Mouse (Mus musculus) liver, embryonic 13.5 days (tissue): ENCODE data around the gene Ywhae. TPM values are rescaled to one million over a fixed set of nuclear protein-coding genes. Genes with fewer than 3 reads are reported as not detected.
"Not testable (repeated sequence)": the region's sequence is repeated elsewhere in the genome, so short reads cannot be mapped to it uniquely, and the experiment has no call there.

Experiments
- ATAC-seq: fragments of 200-750 bp; cut with Nextera tagmentation; 2 replicates; pipeline ENCODE4 v1.8.0; 2017; ENCODE audit warnings: low read depth, mild to moderate bottlenecking, moderate number of reproducible peaks, moderate library complexity
- DNase-seq: peaks from one replicate; pipeline ENCODE4 v3.0.0; 2022
- H3K27ac ChIP-seq: fragments of 300-500 bp; sonication (generic); 2 replicates; pipeline ENCODE4 v1.5.1; 2015; ENCODE audit warnings: moderate library complexity, mild to moderate bottlenecking, inconsistent platforms
- H3K27me3 ChIP-seq: fragments of 300-500 bp; sonication (generic); 2 replicates; pipeline ENCODE4 v1.6.1; 2015; ENCODE audit warnings: mild to moderate bottlenecking, inconsistent platforms
- H3K36me3 ChIP-seq: fragments of 300-500 bp; sonication (generic); 2 replicates; pipeline ENCODE4 v1.6.1; 2015; ENCODE audit warnings: mild to moderate bottlenecking, inconsistent platforms
- H3K4me1 ChIP-seq: fragments of 300-500 bp; sonication (generic); replicated peaks from 2 replicates; pipeline ENCODE4 v1.6.1; 2015; ENCODE audit warnings: inconsistent platforms
- H3K4me2 ChIP-seq: fragments of 300-500 bp; sonication (generic); 2 replicates; pipeline ENCODE4 v1.6.1; 2015; ENCODE audit warnings: inconsistent platforms, mild to moderate bottlenecking, moderate library complexity
- H3K4me3 ChIP-seq: fragments of 300-500 bp; sonication (generic); replicated peaks from 2 replicates; pipeline ENCODE4 v1.5.1; 2015; ENCODE audit warnings: mild to moderate bottlenecking, inconsistent platforms
- H3K9ac ChIP-seq: fragments of 300-500 bp; sonication (generic); 2 replicates; pipeline ENCODE4 v1.6.1; 2015; ENCODE audit warnings: mild to moderate bottlenecking, inconsistent platforms
- H3K9me3 ChIP-seq: fragments of 300-500 bp; sonication (generic); replicated peaks from 2 replicates; pipeline ENCODE4 v1.6.1; 2016; ENCODE audit warnings: inconsistent platforms
- WGBS: fragments of 180-500 bp; shearing (Covaris S2); methylation state at CpG from one replicate; pipeline ENCODE4 v1.1.7; 2015; ENCODE audit not compliant: insufficient replicate concordance; 5-methylcytosine and 5-hydroxymethylcytosine counted together
- polyA plus RNA-seq: library from polyadenylated mRNA; unstranded; fragments of >200 nt; fragmentation: Nextera tagmentation; extraction: Ambion mirVana; gene quantifications from 2 replicates; pipeline ENCODE4 v1.2.1, GENCODE M21; 2015

Ywhae gene
- polyA plus RNA-seq, 1 experiment from 2014 or later = 325 TPM

GRCm38 (mm10) chr11:75703748-75704147 lies 28.9 kb upstream of the Ywhae start:
- Histone ChIP-seq H3K27me3 (no peaks in the 10 kb centered on the region), H3K36me3 (peaks cover 79% of the 10 kb centered on the region), H3K4me3 (no peak overlapping the region), H3K27ac (no peak overlapping the region), H3K4me1 (no peaks in the 10 kb centered on the region), H3K9me3 (no peaks in the 10 kb centered on the region), H3K9ac (no peak overlapping the region), H3K4me2 (no peak overlapping the region)
- 91% methylated on average over 2 of the region's 2 CpGs for WGBS
- ATAC-seq (no peak), DNase-seq (no peak)

DNA sequence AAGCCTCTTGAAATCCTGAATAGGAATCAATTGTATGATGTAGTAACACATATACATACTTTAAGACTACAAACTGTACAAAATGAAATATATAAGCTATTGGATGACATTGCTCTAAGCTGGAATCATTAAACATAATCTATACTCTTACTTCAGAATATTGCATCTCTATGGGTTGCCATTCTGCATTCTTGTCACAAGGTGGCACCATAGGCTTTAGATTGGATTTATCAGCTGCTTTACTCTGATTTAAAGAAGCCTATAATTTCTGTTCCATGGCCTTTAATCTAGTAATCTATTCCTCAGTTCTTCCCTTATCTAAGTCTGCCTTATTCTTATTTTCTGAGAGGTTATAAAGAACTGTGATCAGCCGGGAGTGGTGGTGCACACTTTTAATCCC lies 18.7 kb upstream of the Ywhae start:
- no peak for ATAC-seq

GRCm38 (mm10) chr11:75715556-75715955 lies 17.1 kb upstream of the Ywhae start:
- ATAC-seq (no peak), DNase-seq (no peak)
- H3K4me1 ChIP-seq = no peaks in the 10 kb centered on the region
- no peaks in the 10 kb centered on the region for H3K9me3 ChIP-seq
- WGBS = 54% methylated on average over 12 of the region's 12 CpGs
- no peak overlapping the region for H3K4me2 ChIP-seq
- H3K27me3 ChIP-seq = no peaks in the 10 kb centered on the region
- H3K27ac ChIP-seq = no peak overlapping the region
- no peak overlapping the region for H3K9ac ChIP-seq
- H3K4me3 ChIP-seq = no peak overlapping the region
- H3K36me3 ChIP-seq = no peaks in the 10 kb centered on the region

More for the DNA sequence above, 18.7 kb upstream of the Ywhae start:
- Histone ChIP-seq H3K4me1 (no peaks in the 10 kb centered on the region), H3K36me3 (no peaks in the 10 kb centered on the region), H3K27me3 (no peaks in the 10 kb centered on the region), H3K4me2 (no peak overlapping the region), H3K9ac (no peak overlapping the region), H3K4me3 (no peak overlapping the region), H3K27ac (no peak overlapping the region), H3K9me3 (no peaks in the 10 kb centered on the region)
- WGBS = 68% methylated on average over 1 of the region's 1 CpGs
- no peak for DNase-seq

DNA sequence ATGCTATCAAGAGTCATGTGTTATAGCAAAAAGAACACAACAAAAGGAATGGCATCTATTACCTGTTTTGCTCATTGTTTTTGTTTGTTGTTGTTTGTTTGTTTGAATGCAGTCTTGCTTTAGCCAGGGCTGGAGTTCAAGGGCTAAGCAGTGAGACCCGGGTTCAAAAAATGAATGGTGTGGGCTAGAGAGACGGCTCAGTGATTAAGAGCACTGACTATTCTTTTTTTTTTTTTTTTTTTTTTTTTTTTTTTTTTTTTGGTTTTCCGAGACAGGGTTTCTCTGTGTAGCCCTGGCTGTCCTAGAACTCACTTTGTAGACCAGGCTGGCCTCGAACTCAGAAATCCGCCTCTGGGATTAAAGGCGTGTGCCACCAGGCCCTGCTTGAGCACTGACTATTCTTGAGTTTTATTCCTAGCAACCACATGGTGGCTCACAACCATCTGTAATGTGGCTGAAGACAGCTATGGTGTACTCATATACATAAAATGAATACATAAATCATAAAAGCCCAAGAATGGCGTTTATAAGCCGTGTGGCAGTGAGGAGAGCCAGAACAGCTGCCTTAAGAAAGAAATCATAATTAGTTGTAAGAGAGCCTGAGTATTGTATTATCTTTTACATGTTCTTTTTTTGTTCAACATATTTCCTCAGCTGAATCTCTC lies 15.9 kb upstream of the Ywhae start:
- no peak for ATAC-seq
- DNase-seq = no peak

GRCm38 (mm10) chr11:75722339-75722738 lies 10.3 kb upstream of the Ywhae start:
- 33% methylated on average over 4 of the region's 4 CpGs for WGBS
- Histone ChIP-seq H3K27me3 (no peaks in the 10 kb centered on the region), H3K9me3 (0 out of 2 replicates have a peak, but pooled peaks cover 5% of the 10 kb centered on the region), H3K27ac (no peak overlapping the region), H3K4me2 (no peak overlapping the region), H3K4me3 (no peak overlapping the region), H3K9ac (no peak overlapping the region), H3K4me1 (no peaks in the 10 kb centered on the region), H3K36me3 (no peaks in the 10 kb centered on the region)
- ATAC-seq (no peak), DNase-seq (no peak)

More for the DNA sequence above, 15.9 kb upstream of the Ywhae start:
- Histone ChIP-seq H3K27me3 (no peaks in the 10 kb centered on the region), H3K36me3 (no peaks in the 10 kb centered on the region), H3K9me3 (0 out of 2 replicates have a peak, but pooled peaks cover 5% of the 10 kb centered on the region), H3K9ac (no peak overlapping the region), H3K4me2 (no peak overlapping the region), H3K4me1 (no peaks in the 10 kb centered on the region), H3K4me3 (no peak overlapping the region), H3K27ac (no peak overlapping the region)
- WGBS = 70% methylated on average over 8 of the region's 8 CpGs

GRCm38 (mm10) chr11:75727168-75727567 lies 5.5 kb upstream of the Ywhae start:
- DNase-seq = no peak
- ATAC-seq = no peak
- Histone ChIP-seq H3K4me2 (no peak overlapping the region), H3K4me3 (no peak overlapping the region), H3K27ac (no peak overlapping the region), H3K9ac (no peak overlapping the region), H3K4me1 (peaks cover 13% of the 10 kb centered on the region), H3K9me3 (no peaks in the 10 kb centered on the region), H3K27me3 (no peaks in the 10 kb centered on the region), H3K36me3 (no peaks in the 10 kb centered on the region)
- 58% methylated on average over 2 of the region's 2 CpGs for WGBS

DNA sequence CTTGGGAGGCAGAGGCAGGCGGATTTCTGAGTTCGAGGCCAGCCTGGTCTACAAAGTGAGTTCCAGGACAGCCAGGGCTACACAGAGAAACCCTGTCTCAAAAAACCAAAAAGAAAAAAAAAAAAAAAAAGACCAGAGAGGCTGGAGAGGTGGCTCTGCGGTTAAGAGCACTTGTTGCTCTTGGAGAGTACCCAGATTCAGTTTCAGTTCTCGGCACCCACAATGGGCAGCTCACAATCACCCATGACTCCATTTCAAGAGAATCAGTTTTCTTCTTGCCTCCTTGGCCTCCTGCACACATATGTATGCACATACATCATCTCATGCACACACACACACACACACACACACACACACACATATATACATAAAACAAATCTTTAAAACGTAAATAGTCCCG lies 5.0 kb upstream of the Ywhae start:
- H3K4me3 ChIP-seq, H3K36me3 ChIP-seq, DNase-seq, H3K9ac ChIP-seq, H3K9me3 ChIP-seq, H3K4me2 ChIP-seq, H3K27me3 ChIP-seq, H3K27ac ChIP-seq, ATAC-seq: not testable (repeated sequence)
- H3K4me1 ChIP-seq = peaks cover 17% of the 10 kb centered on the region
- WGBS = 79% methylated on average over 6 of the region's 6 CpGs

DNA sequence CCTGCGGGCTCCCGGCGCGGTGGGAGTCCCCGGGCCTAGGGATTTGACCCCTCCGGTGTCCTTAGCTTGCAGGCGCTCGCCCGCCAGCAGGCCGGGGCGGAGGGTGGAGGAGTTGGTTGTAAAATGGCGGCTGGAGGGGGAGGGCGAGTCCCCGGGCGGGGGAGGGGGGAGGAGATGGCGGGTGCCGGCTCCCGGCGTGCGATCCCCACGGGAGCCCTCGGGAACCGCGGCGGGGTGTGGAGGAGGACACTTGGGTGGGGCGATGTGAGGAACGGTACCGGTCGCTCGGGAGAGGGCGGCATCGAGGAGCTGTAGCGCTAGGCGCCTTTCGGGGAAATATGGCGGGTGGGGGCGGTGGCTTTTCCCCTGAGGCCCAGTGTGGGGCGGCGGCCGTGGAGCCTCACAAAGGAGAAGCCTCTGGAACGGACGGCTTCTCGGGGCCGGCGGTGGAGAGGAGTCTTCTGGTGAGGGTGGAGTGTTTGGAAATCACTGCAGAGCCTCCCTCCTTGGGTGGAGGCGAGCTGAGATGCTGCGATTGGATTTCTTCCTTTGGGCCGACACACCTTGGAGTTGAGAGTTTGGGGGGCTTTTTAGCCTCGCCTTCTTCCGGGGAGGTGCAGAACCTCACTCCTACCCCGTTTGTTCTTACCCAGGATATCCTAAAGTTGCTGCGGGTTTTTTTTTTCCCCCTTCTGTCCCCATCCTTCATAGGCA lies 715 bp downstream of the Ywhae start:
- ATAC-seq = peak; percentile 51

GRCm38 (mm10) chr11:75735462-75736252 lies 3.0 kb downstream of the Ywhae start:
- DNase-seq (no peak), ATAC-seq (no peak)
- Histone ChIP-seq H3K4me3 (peak overlapping the region; percentile 93; the same call in 1 of the 2 replicates), H3K9ac (no peak overlapping the region), H3K36me3 (peaks cover 31% of the 10 kb centered on the region), H3K4me1 (peaks cover 81% of the 10 kb centered on the region), H3K27me3 (no peaks in the 10 kb centered on the region), H3K9me3 (no peaks in the 10 kb centered on the region), H3K27ac (no peak overlapping the region), H3K4me2 (peak overlapping the region; percentile 91)
- 81% methylated on average over 5 of the region's 5 CpGs for WGBS

More for the DNA sequence above, 715 bp downstream of the Ywhae start:
- H3K27me3 ChIP-seq = no peaks in the 10 kb centered on the region
- peak overlapping the region; percentile 93 for H3K4me3 ChIP-seq
- H3K27ac ChIP-seq = peak overlapping the region; percentile 91
- under 1% methylated on average over 51 of the region's 52 CpGs for WGBS
- H3K36me3 ChIP-seq = peaks cover 16% of the 10 kb centered on the region
- H3K4me1 ChIP-seq = peaks cover 60% of the 10 kb centered on the region
- H3K9me3 ChIP-seq = no peaks in the 10 kb centered on the region
- peak overlapping the region; percentile 91 for H3K4me2 ChIP-seq
- DNase-seq = peak; percentile 54
- peak overlapping the region; percentile 94 for H3K9ac ChIP-seq

GRCm38 (mm10) chr11:75736978-75737377 lies 4.3 kb downstream of the Ywhae start:
- Histone ChIP-seq H3K27ac (no peak overlapping the region), H3K9ac (no peak overlapping the region)
- no peak for ATAC-seq

DNA sequence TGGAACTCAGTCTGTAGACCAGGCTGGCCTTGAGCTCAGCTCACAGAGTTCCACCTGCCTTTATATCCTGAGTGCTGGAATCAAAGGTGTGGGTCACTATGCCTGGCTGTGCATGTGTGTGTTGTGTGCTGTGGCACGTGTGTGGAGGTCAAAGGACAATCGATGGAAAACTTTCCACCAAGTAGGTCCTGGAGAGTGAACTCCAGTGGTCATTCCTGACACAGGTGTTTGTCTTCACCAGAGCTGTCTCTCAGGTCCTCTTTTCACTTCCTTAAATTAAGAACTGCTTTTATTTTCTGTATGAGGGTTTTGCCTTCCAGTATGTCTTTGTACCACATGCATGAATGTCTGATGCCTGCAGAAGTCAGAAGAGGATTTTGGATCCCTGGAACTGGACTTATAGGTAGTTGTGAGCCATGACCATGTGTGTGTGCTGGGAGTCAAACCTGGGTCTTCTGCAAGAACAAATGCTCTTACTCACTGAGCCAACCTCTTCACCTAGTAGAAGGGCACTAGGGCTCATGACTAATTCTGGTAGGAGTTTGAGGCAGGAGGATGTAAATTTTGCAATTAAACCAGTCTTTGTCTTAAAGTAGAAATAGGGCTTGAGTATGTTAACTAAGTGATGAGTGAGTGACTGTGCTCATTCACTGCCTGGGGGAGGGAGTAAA lies 5.3 kb downstream of the Ywhae start:
- H3K27me3 ChIP-seq = no peaks in the 10 kb centered on the region
- no peak overlapping the region for H3K27ac ChIP-seq
- DNase-seq = no peak
- no peak for ATAC-seq
- no peak overlapping the region for H3K4me2 ChIP-seq
- H3K4me3 ChIP-seq = no peak overlapping the region
- H3K9ac ChIP-seq = no peak overlapping the region
- WGBS = 75% methylated on average over 2 of the region's 2 CpGs
- H3K9me3 ChIP-seq = no peaks in the 10 kb centered on the region
- H3K36me3 ChIP-seq = peaks cover 38% of the 10 kb centered on the region
- H3K4me1 ChIP-seq = peaks cover 84% of the 10 kb centered on the region

More at GRCm38 (mm10) chr11:75736978-75737377, 4.3 kb downstream of the Ywhae start:
- Histone ChIP-seq H3K9me3 (no peaks in the 10 kb centered on the region), H3K36me3 (peaks cover 35% of the 10 kb centered on the region), H3K27me3 (no peaks in the 10 kb centered on the region), H3K4me3 (no peak overlapping the region), H3K4me2 (0 out of 2 replicates have a peak overlapping the region, but pooled peaks have one; percentile 10), H3K4me1 (peaks cover 87% of the 10 kb centered on the region)
- no peak for DNase-seq
- 51% methylated on average over 3 of the region's 3 CpGs for WGBS
